Mouse (Mus musculus) thymus, postnatal 10 days (tissue): Measurements from ENCODE around the gene Rgl1.

Source experiments
- DNase-seq, 2 experiments: peaks; one replicate each; pipeline ENCODE4 v3.0.0; 2021; ENCODE audit warnings: low spot score in 2 of 2

Rgl1 gene

DNA sequence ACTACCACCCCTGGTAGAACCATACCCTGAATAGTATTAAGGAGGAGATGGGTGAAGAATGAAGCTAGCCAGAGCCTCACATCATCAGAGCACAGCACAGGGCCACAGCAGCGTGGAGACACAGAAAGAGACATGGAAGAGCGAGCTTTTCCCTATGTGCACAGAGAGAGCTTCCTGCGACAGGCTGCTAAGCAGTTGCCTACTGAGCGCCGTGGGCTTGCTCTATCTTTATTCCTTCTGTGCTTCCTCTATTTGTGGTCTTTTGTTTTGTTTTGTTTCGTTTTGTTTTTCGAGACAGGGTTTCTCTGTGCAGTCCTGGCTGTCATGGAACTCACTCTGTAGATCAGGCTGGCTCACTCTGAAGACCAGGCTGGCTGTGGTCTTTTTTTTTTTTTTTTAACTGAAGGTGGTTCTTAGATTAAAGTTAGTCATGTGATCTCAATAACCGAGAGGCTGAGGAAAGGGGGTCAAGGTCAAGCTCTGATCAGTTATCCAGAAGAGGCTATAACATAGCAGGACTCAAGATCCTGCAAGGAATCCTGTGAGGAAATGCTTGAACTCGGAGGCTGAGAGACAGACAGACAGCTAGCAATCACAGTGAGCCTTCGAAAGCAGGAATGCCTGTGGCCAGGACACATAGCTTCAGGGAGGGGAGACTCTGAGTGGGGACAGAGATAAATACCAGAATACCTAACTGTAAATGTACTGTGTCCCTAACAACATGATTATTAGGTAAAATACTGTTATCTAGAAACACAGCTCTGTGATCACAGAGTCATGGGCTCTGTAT, 150.0 kb downstream of the Rgl1 start:
- no peak for DNase-seq

DNA sequence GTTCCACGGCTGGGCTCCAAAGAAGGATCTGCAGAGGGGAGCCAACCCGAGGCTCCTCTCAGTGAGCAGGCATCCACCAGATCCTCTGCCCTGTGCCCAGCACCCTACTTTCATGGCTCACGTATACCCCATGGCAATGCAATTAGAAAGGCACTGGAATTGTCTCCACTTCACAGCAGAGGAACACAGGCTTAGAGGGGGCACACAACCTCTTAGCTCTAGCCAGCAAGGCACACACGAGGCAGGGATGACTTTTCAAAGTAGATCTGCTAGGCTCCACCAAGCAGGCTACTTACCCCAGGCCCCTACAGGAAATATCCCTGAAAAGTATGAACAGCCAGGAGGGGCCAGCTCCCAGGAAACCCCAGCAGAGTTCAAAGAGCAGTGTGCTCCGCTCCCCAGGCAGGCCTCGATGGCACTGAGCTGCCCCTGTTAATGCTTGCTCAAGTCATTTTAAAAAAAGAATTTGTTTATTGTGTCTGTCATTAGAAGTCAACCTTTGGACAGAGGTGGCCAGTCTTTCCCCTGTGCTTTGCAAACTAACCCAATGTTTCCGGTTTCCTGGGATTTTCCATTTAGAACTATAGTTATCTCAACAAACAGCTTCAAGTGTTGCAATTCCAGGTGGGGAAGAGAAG, 151.3 kb downstream of the Rgl1 start:
- no peak for DNase-seq

GRCm38 (mm10) chr1:152613158-152613857, 152.8 kb downstream of the Rgl1 start:
- DNase-seq = no peak

GRCm38 (mm10) chr1:152612535-152613157, 153.5 kb downstream of the Rgl1 start:
- no peak for DNase-seq

- no peak for DNase-seq
Measured at GRCm38 (mm10) chr1:152609547-152609946, 156.6 kb downstream of the Rgl1 start.

DNA sequence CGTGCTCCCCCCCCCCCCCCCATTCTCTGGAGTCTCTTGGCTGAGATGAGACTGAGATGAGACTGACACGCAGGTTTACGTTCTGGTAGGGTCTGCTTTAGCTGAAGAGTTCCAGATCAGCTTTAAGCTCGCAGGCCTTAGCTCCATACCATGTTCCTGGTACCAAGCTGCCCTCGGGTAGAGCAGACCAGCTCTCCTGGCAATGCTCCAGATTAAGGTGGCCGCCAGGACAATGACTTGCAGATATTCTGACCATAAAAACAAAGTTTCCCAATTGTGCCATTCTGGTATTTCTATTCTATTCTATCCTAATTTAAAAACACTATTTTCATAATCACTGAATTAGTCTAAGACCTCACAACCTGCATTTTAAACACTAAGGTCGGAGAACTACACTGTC, 157.1 kb downstream of the Rgl1 start:
- no peak for DNase-seq

- no peak for DNase-seq
Measured at GRCm38 (mm10) chr1:152607765-152608164, 158.4 kb downstream of the Rgl1 start.

DNA sequence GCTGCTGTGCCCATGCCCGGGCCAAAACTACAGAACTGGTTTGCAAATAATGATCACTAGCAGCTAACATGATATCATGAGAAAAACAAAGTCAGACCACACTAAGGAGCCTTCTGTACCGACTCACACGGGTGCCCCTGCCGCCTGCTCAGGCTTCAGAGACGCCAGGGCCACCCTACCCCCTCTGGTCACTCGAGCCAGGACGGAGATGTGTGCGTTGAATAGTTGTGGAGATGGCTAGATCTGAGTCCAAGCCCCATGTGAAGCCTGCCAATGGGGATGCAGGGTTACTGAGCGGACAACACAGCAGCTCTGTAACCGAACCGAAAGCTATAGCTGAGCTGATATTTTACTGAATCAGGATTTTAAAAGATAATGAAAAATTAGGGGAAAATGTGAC, 159.4 kb downstream of the Rgl1 start:
- no peak for DNase-seq

DNA sequence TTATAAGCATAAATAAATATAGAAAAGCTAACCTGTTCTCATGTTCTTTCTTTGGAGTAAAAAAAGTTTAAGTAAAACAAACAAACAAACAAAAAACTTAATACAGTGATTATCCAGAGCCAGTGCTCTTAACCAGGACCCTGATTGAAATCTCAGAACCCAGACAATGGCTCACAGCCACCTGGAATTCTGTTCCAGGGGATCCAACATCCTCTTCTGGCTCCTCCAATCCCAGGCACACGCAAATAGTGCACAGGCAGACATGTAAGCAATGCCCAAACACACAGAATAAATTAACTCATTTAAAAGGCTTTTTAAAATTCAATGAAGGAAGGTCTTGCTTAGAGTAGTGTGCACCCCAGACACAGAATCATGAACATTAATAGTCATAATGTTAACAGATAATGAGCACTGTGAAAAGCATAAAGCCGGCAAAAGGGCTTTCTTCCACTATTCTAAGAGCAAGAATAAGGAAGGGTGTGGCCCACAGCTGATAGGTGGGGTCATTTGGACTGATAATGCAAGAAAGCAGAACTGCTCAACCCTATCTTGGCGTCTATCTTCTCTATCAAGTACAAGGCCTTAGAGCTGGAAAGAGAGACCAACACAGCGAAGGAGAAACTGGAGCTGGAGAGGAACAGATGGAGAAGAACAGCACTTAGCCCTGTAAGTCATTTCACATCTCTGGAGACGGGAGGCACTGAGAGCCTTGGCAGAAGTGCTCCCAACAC, 160.1 kb downstream of the Rgl1 start:
- DNase-seq = no peak

DNA sequence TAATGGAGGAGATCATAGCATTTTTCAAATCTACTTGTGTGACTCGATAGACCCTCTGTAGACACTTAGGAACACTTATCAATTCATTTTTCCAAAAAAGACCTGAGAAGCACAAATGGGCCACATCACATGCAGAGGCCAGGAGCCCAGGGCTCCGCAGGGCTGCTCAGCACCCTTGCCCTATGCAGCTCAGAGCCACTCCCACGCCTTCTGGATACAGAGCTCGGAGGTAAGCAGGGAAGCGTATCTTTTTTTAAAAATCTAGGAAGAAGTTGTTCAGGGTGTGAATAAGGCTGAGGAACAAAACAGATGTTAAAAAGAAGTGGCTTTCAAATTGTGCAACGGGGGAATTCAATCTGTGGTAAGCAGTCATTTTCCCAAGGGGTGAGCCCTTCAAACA, 162.0 kb downstream of the Rgl1 start:
- no peak for DNase-seq

DNA sequence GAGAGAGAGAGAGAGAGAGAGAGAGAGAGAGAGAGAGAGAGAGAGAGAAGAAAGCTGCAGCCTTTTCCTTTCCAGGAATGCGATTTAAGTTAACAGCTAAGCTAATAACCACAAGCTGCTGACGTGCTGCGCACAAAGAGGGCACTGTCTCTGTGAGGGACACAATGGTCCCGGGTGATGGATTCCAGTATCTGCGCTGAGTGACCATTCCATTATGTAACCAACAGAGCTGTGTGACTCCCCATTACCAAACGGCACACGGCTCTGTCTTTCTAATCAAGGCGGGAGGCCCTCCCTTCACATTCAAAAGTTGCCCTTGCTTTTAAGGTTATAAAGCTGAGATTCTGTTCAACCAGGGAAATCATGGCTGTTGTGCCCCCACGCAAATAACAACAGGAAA, 162.5 kb downstream of the Rgl1 start:
- DNase-seq = no peak

- no peak for DNase-seq
Measured at GRCm38 (mm10) chr1:152600494-152600893, 165.7 kb downstream of the Rgl1 start.

DNA sequence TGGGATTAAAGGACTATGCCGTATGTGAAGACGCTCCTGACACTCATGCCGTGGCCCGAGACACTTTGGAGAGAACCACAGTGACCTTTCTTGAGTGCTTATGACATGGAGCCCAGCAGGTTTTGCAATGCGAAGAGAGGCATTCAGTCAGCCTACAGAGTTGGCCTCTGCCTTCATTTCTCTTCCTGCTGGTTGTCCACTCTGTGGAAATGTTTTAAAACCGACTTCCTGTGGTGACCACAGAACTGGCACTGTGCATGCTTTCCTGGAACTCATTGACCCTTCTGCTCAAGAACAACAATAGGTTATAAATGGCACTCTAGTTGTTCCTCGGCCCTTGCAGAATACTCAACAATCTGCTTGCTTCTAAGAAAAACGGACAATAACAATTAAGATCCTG, 166.8 kb downstream of the Rgl1 start:
- DNase-seq = no peak

GRCm38 (mm10) chr1:152594690-152595089, 171.5 kb downstream of the Rgl1 start:
- peak; percentile 24 to 26 for DNase-seq

DNA sequence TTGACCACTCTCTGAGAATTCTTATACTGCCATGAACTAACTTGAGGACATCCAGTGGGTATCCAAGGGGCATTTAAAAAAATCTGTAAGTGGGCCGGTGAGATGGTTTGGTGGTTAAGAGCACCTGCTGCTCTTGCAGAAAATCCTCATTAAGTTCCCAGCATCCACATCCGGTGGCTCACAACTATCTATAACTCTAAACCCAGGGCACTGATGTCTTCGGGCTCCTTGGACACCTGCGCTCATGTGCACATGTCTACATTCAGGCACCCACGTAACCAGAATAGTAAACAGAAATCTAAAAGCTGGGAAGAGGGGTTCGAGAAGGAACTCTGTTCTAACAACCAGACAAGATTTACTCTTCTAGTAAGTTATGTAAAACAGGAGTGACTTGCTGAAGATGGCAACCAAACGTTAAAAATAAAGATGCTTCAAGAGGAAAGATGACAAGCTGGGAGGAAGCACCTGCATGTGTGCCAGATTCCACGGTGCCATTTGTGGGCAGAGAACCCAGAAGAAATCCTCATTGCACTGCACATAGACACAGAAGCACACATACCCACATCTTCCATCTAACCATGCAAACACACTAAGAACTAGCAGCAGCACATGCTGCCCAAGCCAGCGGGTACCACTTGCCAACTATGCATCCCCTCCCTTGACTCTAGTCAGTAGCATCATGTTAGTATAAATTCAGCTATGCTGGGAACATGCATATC, 172.2 kb downstream of the Rgl1 start:
- peak; percentile 57 to 64 for DNase-seq

DNA sequence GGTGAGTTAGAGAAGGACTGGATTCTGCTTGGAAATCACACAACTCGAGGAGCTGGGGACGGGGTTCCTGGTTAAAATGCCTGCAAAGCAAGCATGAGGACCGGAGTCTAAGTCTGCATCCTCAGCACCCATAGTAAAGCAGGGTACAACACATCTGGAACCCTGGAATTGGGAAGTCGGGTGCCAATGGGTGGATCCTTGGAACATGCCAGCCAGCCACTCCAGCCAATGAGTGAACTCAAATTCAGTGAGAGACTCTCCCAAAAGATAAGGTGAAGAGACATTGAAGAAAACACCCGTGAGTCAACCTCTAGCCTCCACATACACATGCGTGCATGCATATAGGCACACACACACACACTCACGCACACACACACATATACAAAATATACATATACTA, 172.8 kb downstream of the Rgl1 start:
- no peak for DNase-seq

DNA sequence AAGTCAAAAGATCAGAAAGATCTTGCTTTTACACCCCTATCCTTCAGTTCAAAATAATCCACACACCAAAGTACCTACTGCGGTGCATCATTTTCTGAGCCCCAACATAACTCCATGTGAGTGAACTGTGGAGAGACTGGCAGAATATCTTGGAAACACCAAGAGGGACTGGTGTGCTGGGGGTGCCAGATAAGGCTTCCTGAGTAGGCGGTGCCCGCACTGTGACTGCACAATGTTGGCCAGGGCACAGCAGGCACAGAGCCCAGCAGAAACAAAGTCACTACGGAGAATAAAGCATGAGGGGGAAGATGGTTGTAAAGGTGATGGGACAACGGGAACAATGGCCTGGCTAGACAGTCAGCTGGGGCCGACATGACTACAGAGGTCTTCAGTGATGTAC, 173.5 kb downstream of the Rgl1 start:
- DNase-seq = peak in 1 of 2 experiments; percentile 19

DNA sequence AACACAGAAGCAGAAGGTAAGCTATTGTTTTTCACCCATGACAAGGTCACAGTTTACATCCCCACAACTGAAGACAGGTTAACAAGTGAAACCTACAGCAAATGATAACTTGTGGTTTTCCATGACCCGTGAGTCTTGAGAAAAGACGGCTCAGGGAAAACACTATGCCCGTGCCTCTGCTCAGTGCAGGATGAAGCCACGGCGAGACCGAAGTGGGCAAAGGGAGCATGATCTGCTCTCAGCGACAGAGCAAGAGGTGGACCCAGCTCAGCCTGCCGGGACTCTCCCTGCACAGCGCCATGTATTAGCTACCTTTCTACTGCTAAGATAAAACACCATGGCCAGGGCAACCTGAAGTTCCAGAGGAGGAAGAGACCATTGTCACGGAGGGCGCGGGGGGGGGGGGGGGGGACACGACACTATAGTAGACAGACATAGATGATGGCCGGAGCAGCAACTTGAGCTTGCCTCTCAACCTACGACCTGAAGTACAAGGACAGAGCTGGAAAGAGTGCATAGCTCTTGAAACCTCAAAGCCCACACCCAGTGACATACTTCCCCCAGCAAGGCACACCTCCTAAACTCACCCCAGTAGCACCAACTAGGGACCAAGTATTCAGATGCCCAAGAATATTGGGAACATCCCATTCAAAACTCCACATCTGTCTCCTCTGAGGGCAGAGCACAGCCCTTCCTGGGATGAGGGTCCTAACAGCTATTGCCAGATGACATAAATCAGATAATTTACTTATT, 174.2 kb downstream of the Rgl1 start:
- DNase-seq = no peak

- no peak for DNase-seq
Measured at GRCm38 (mm10) chr1:152590321-152590720, 175.8 kb downstream of the Rgl1 start.

DNA sequence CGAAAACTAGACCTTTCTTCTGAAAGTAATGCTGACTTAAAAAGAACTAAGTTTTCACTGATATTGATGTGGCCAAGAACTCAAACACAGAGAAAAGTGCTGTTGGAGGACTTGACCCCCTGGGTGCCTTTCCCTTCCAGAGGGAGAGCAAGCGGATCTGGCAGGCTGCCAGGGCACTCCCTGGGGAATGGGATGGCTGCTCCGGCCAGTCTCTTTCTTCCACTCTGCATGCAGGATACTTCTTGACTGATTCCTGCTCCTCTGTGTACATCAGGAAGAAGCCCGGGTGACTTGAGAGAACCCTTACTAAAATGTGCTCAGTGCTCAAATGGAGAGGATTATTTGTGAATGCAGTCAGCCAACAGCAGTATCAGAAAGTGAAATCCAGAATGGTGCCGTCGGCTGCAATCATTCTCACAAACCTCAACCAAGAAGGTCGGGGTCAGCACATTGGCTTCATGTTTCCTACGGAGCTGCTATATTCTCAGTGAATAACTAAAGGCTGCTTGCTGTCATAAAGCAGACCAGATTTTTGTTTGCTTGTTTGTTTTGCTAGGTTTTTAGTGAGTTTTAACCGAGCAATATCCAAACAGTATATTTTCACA, 176.7 kb downstream of the Rgl1 start:
- DNase-seq = no peak
